Mouse (Mus musculus) megakaryocyte, adult 5-6 weeks (primary cell): ENCODE measurements at regions not wholly inside any gene's neighbourhood (a gene's known extent, or its start where the extent isn't known, plus 50 kb on each side); places are given as distances from the start of the nearest gene placed in this dataset.

Experiments
- ATAC-seq: 2 replicates; pipeline ENCODE4 v1.8.0; 2016; ENCODE audit warnings: mild to moderate bottlenecking, inconsistent platforms; ENCODE audit not compliant: poor library complexity, severe bottlenecking

GRCm38 (mm10) chr8:88417307-88418095 lies 55.5 kb upstream of the Brd7 start:
- no peak for ATAC-seq

GRCm38 (mm10) chr8:88423264-88423663 lies 61.3 kb upstream of the Brd7 start:
- no peak for ATAC-seq

GRCm38 (mm10) chr8:88428560-88428959 lies 66.6 kb upstream of the Brd7 start:
- no peak for ATAC-seq

- ATAC-seq, result no peak
Observed at GRCm38 (mm10) chr8:88431389-88431788, 69.4 kb upstream of the Brd7 start.

- no peak for ATAC-seq
Observed at GRCm38 (mm10) chr8:88435686-88436085, 73.7 kb upstream of the Brd7 start.

- ATAC-seq, result no peak
Observed at GRCm38 (mm10) chr8:88440219-88440618, 78.2 kb upstream of the Brd7 start.

- ATAC-seq, result no peak
Observed at GRCm38 (mm10) chr8:88443397-88443796, 77.8 kb upstream of the Nkd1 start.

- no peak for ATAC-seq
Observed at GRCm38 (mm10) chr8:88447406-88447805, 73.7 kb upstream of the Nkd1 start.

- no peak for ATAC-seq
Observed at GRCm38 (mm10) chr8:88447844-88448535, 73.2 kb upstream of the Nkd1 start.

GRCm38 (mm10) chr8:88449001-88449400 lies 72.2 kb upstream of the Nkd1 start:
- no peak for ATAC-seq

GRCm38 (mm10) chr8:88449534-88449933 lies 71.6 kb upstream of the Nkd1 start:
- ATAC-seq, result no peak

- ATAC-seq, result peak; percentile 43
Observed at GRCm38 (mm10) chr8:88450864-88451657, 70.1 kb upstream of the Nkd1 start.

- no peak for ATAC-seq
Observed at GRCm38 (mm10) chr8:88451658-88452500, 69.3 kb upstream of the Nkd1 start.

- no peak for ATAC-seq
Observed at GRCm38 (mm10) chr8:88452501-88452847, 68.7 kb upstream of the Nkd1 start.

GRCm38 (mm10) chr8:88454048-88454696 lies 67.0 kb upstream of the Nkd1 start:
- ATAC-seq, result 0 out of 2 replicates have a peak, but pooled peaks have one; percentile 7

- no peak for ATAC-seq
Observed at GRCm38 (mm10) chr8:88454906-88455305, 66.2 kb upstream of the Nkd1 start.

- no peak for ATAC-seq
Observed at GRCm38 (mm10) chr8:88455434-88456020, 65.6 kb upstream of the Nkd1 start.

- no peak for ATAC-seq
Observed at GRCm38 (mm10) chr8:88459197-88459596, 62.0 kb upstream of the Nkd1 start.

GRCm38 (mm10) chr8:88467756-88468155 lies 53.4 kb upstream of the Nkd1 start:
- ATAC-seq, result no peak

- no peak for ATAC-seq
Observed at GRCm38 (mm10) chr8:88470931-88471455, 50.2 kb upstream of the Nkd1 start.
